Mouse (Mus musculus): ENCODE results near the gene Clec3b. TPM values are rescaled to one million over a fixed set of nuclear protein-coding genes. Genes with fewer than 3 reads are reported as not detected.

Clec3b gene
- 0.26 TPM in 1 of 2 replicates, not detected in the other for polyA plus RNA-seq (2014; fragmentation: Nextera tagmentation; extraction: Ambion mirVana)

DNA sequence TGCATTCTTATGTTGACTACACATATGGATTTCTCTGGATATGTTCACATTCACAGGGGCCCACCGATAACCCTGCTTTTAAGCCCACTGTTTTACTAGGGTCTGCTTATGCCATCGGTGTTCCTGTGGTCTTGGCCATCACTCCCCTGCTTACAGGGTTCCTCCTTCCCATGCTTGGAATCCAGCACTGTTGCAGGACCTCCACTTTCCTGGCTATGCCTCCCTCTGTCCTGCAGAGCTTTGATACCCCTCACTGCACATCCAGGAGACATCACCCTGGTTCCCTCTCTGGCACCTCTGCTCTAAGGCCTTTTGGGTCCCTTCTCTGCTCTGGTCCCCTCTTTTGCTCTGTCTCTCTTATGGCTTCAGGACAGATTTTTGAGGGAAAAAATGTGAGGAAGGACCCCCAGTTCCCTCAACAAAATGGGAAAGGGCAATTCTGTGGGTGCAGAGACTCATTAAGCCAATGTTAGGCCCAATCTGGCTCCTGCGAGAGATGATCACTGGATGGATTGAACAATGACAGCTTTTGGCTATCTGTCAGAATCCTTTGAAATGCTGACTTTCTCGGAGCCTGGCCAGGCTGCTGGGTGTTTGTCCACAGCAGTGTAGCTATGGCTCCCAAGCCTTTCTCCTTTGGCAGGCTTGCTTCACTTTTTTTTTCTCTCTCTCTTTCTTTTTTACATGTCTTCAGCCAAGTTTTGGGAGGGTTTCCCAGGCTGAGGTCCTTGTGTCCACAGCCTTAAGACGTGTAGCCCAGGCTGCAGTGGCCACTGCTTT, at the start of gene Clec3b:
Gene Clec3b (plus strand): TSS at position 706 of the 780 bp plus-strand sequence.
- no peaks in the 10 kb centered on the region for H3K27me3 ChIP-seq (ENCODE audit: control insufficient read depth, insufficient read depth, low read length)
- no peak within 1 kb of the TSS for H3K27ac ChIP-seq (ENCODE audit: low read length)
- H3K9ac ChIP-seq (replicated peaks; ENCODE audit: low read depth, low read length): no peak within 1 kb of the TSS
- ATAC-seq (ENCODE audit: insufficient number of reproducible peaks, insufficient read depth, low FRiP score, low read depth): no peak
- no peaks in the 10 kb centered on the region for H3K4me1 ChIP-seq (ENCODE audit: control insufficient read depth, insufficient read depth, low read length)
- H3K36me3 ChIP-seq (ENCODE audit: control insufficient read depth, insufficient read depth, low read length): no peaks in the 10 kb centered on the region
- H3K9me3 ChIP-seq (ENCODE audit: control insufficient read depth, low read depth, low read length): no peaks in the 10 kb centered on the region
- no peak within 1 kb of the TSS for H3K4me3 ChIP-seq (ENCODE audit: low read depth, low read length)
- H3K4me2 ChIP-seq (replicated peaks; ENCODE audit: low read depth, low read length): no peak within 1 kb of the TSS
- WGBS: 79% methylated on average over 5 of the region's 5 CpGs

DNA sequence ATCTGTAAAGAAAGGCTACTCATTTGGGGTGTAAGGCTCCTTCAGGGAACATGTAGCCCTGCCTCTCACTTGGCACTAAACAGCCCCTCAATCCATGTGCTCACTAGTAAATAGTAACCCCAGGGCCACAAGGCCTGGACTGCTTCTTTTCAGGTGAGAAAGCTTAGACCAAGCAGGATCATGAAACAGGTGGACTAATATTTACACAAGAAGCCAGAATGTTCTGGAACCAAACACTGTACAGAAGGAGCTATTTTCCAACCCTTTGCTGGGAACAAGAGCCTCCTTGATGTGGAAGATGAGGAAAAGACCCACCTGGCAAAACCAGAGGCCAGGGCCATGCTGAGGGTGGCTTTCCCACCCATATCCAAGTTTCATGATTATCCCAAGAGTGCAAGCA, 47.3 kb upstream of the Clec3b start:
- Histone ChIP-seq H3K36me3 (ENCODE audit: control insufficient read depth, insufficient read depth, low read length) (peaks cover 24% of the 10 kb centered on the region), H3K27ac (ENCODE audit: low read length) (no peak overlapping the region), H3K27me3 (ENCODE audit: control insufficient read depth, insufficient read depth, low read length) (no peaks in the 10 kb centered on the region), H3K9ac (replicated peaks; ENCODE audit: low read depth, low read length) (no peak overlapping the region), H3K4me3 (ENCODE audit: low read depth, low read length) (no peak overlapping the region), H3K4me1 (ENCODE audit: control insufficient read depth, insufficient read depth, low read length) (no peaks in the 10 kb centered on the region), H3K4me2 (replicated peaks; ENCODE audit: low read depth, low read length) (no peak overlapping the region), H3K9me3 (ENCODE audit: control insufficient read depth, low read depth, low read length) (no peaks in the 10 kb centered on the region)
- ATAC-seq (ENCODE audit: insufficient number of reproducible peaks, insufficient read depth, low FRiP score, low read depth): no peak

DNA sequence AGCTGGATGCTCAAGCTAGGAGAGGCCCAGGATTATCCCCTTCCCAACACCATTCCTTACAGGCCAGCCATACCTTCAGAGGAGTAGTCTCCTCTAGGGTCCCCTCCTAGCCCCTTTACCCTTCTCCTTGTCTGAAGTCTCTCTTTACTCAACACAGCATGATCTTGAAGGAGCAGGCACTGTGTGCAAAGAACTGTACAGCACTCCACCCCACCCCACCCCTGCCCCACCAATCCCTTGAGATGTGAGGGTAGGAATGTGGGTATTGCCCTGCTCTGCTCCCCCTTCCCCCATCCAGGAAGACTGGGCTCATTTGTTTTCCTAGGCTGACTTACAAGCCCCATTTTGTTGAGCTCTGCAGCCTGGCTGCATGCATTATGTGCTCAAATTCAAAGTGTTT, 46.4 kb upstream of the Clec3b start:
- Histone ChIP-seq H3K4me3 (ENCODE audit: low read depth, low read length) (no peak overlapping the region), H3K36me3 (ENCODE audit: control insufficient read depth, insufficient read depth, low read length) (peaks cover 21% of the 10 kb centered on the region), H3K9me3 (ENCODE audit: control insufficient read depth, low read depth, low read length) (no peaks in the 10 kb centered on the region), H3K27ac (ENCODE audit: low read length) (no peak overlapping the region), H3K9ac (replicated peaks; ENCODE audit: low read depth, low read length) (no peak overlapping the region), H3K4me1 (ENCODE audit: control insufficient read depth, insufficient read depth, low read length) (no peaks in the 10 kb centered on the region), H3K27me3 (ENCODE audit: control insufficient read depth, insufficient read depth, low read length) (no peaks in the 10 kb centered on the region), H3K4me2 (replicated peaks; ENCODE audit: low read depth, low read length) (no peak overlapping the region)
- no peak for ATAC-seq (ENCODE audit: insufficient number of reproducible peaks, insufficient read depth, low FRiP score, low read depth)

DNA sequence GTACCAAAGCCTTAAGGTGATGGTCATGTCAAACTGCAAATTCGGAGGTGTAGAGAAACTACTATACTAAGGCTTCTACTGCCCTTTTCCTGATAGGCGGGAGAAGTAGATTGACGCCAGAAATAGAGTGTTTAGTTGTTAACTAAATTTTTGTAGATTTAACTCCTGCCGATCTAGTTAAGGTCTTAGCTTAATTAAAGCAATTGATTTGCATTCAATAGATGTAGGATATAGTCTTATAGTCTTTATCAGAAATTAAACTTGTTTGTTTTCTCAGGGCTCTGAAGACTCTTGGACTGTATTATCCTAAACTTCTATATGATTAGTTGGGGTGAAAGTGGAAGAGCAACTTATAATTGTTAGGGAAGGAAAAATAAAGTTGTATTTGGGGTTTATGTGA, 43.6 kb upstream of the Clec3b start:
- H3K4me1 ChIP-seq (ENCODE audit: control insufficient read depth, insufficient read depth, low read length): peaks cover 7% of the 10 kb centered on the region; the same call in 1 of the 2 replicates
- H3K9me3 ChIP-seq (ENCODE audit: control insufficient read depth, low read depth, low read length): no peaks in the 10 kb centered on the region
- no peak for ATAC-seq (ENCODE audit: insufficient number of reproducible peaks, insufficient read depth, low FRiP score, low read depth)
- WGBS: 85% methylated on average over 4 of the region's 4 CpGs
- no peak overlapping the region for H3K4me2 ChIP-seq (replicated peaks; ENCODE audit: low read depth, low read length)
- H3K9ac ChIP-seq (replicated peaks; ENCODE audit: low read depth, low read length): no peak overlapping the region
- peaks cover 4% of the 10 kb centered on the region; the same call in 1 of the 2 replicates for H3K36me3 ChIP-seq (ENCODE audit: control insufficient read depth, insufficient read depth, low read length)
- no peak overlapping the region for H3K4me3 ChIP-seq (ENCODE audit: low read depth, low read length)
- no peaks in the 10 kb centered on the region for H3K27me3 ChIP-seq (ENCODE audit: control insufficient read depth, insufficient read depth, low read length)
- no peak overlapping the region for H3K27ac ChIP-seq (ENCODE audit: low read length)

DNA sequence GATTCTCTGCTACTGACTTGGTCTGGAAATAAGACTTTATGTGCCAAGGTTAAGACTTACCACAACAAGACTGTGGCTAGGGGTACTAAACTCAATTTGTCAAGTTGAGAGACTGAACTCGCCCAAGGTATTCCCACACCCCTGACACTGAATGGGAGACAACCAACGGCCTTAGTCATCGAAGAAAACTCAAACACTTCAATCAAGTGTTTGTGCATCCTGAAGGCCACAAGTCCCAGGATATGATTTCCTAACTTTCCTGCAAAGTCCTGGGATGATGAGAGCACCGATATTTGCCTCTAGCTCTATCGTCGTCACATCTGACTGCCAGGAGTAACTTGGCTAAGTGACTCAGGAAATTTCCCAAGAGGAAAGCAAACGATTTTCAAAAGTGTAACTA, 41.6 kb upstream of the Clec3b start:
- H3K4me3 ChIP-seq (ENCODE audit: low read depth, low read length): no peak overlapping the region
- no peaks in the 10 kb centered on the region for H3K27me3 ChIP-seq (ENCODE audit: control insufficient read depth, insufficient read depth, low read length)
- H3K27ac ChIP-seq (ENCODE audit: low read length): no peak overlapping the region
- peaks cover 4% of the 10 kb centered on the region; the same call in 1 of the 2 replicates for H3K36me3 ChIP-seq (ENCODE audit: control insufficient read depth, insufficient read depth, low read length)
- ATAC-seq (ENCODE audit: insufficient number of reproducible peaks, insufficient read depth, low FRiP score, low read depth): no peak
- H3K9ac ChIP-seq (replicated peaks; ENCODE audit: low read depth, low read length): no peak overlapping the region
- no peaks in the 10 kb centered on the region for H3K9me3 ChIP-seq (ENCODE audit: control insufficient read depth, low read depth, low read length)
- H3K4me2 ChIP-seq (replicated peaks; ENCODE audit: low read depth, low read length): no peak overlapping the region
- H3K4me1 ChIP-seq (ENCODE audit: control insufficient read depth, insufficient read depth, low read length): peaks cover 13% of the 10 kb centered on the region
- 84% methylated on average over 7 of the region's 7 CpGs for WGBS

DNA sequence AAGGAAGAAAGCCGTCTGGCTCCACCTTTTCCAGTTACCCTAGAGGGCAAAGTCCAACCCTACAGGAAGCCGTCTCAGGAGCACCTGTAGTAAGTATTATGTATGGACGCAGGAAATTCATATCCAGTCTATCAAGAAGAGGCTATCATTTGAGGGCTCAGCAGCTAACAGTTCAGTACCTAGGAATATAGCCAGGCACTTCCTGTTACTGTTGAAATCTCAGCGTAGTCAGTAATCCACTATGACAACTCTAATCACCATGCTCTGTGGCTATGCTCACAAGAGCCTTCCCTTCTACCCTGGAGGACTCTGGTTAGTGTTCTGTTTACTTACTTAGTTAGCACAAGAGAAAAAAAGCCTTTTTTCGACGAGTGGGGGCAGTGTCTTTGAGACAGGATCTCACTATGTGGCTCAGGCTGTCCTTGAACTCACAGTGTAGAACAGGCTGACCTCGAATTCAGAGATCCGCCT, 39.0 kb upstream of the Clec3b start:
- WGBS: 42% methylated on average over 8 of the region's 8 CpGs
- ATAC-seq (ENCODE audit: insufficient number of reproducible peaks, insufficient read depth, low FRiP score, low read depth): no peak
- Histone ChIP-seq H3K9me3 (ENCODE audit: control insufficient read depth, low read depth, low read length) (no peaks in the 10 kb centered on the region), H3K36me3 (ENCODE audit: control insufficient read depth, insufficient read depth, low read length) (peaks cover 9% of the 10 kb centered on the region), H3K9ac (replicated peaks; ENCODE audit: low read depth, low read length) (peak overlapping the region; percentile 80; the same call in 1 of the 2 replicates), H3K4me1 (ENCODE audit: control insufficient read depth, insufficient read depth, low read length) (peaks cover 13% of the 10 kb centered on the region), H3K27ac (ENCODE audit: low read length) (no peak overlapping the region), H3K4me3 (ENCODE audit: low read depth, low read length) (peak overlapping the region; percentile 87), H3K27me3 (ENCODE audit: control insufficient read depth, insufficient read depth, low read length) (no peaks in the 10 kb centered on the region), H3K4me2 (replicated peaks; ENCODE audit: low read depth, low read length) (peak overlapping the region; percentile 94)

DNA sequence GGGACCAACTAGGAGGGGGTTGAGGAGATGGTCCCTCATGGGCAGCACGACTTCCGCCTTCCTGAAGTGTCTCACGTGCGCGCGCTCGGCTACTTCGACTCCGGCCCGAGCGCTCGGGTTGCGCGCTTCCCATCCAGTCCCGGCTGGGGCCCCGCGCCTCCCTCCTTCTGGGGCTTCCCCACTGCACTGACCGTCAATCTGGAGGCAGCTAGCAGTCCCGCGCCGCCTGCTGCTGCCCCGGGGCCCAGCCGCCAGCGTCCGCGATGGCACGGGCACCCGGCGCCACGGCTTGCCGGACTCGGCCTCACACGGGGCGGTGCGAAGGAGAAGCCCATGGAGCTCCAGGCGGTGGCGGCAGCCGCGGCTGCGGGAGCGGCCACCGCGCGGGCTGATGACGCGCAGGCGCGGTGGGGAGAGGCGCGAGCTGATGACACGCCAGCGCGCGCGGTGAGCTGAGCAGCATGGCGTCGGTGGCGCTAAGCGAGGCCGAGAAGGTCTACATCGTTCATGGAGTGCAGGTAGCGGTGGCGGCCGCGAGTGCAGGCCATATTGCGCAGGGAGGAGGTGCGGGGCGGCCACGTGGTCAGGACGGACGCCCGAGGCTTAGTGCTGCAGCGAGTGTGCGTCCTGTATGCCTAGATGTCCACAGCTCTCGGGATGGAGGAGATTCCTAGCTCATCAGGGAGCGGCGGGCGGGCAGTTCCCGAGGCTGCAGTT, 37.8 kb upstream of the Clec3b start, which contains the start of the genes Zdhhc3 and Exosc7:
Gene Zdhhc3 (minus strand): TSS at position 401 of the 717 bp plus-strand sequence.
Gene Exosc7 (plus strand): TSS at position 411 of the 717 bp plus-strand sequence.
- Histone ChIP-seq H3K9me3 (ENCODE audit: control insufficient read depth, low read depth, low read length) (no peaks in the 10 kb centered on the region), H3K4me3 (ENCODE audit: low read depth, low read length) (peak within 1 kb of the TSS; percentile 87), H3K36me3 (ENCODE audit: control insufficient read depth, insufficient read depth, low read length) (peaks cover 11% of the 10 kb centered on the region), H3K27ac (ENCODE audit: low read length) (peak within 1 kb of the TSS; percentile 97), H3K27me3 (ENCODE audit: control insufficient read depth, insufficient read depth, low read length) (no peaks in the 10 kb centered on the region), H3K4me2 (replicated peaks; ENCODE audit: low read depth, low read length) (peak within 1 kb of the TSS; percentile 94), H3K4me1 (ENCODE audit: control insufficient read depth, insufficient read depth, low read length) (peaks cover 13% of the 10 kb centered on the region), H3K9ac (replicated peaks; ENCODE audit: low read depth, low read length) (peak within 1 kb of the TSS; percentile 80)
- under 1% methylated on average over 79 of the region's 79 CpGs for WGBS
- ATAC-seq (ENCODE audit: insufficient number of reproducible peaks, insufficient read depth, low FRiP score, low read depth): peak; percentile 92

DNA sequence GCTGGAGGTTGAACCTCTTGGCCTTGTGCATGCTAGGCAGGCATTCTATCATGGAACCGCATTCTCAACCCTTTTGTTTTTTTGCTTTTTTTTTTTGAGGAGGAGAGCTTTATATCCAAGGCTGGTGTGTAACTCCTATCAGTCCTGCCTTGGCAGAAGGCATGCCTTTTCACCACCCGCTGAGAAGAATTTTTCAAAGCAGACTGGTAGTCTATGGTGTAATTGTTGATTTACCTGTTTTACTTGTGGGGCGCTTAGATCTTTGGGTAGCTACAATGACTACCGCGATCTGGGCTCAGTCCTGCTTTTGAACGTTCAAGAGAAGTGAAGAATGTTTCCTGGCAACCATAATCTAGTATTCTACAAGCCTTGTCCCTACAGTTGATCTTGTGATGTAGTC, 36.8 kb upstream of the Clec3b start:
- ATAC-seq (ENCODE audit: insufficient number of reproducible peaks, insufficient read depth, low FRiP score, low read depth): no peak
- Histone ChIP-seq H3K9me3 (ENCODE audit: control insufficient read depth, low read depth, low read length) (no peaks in the 10 kb centered on the region), H3K4me3 (ENCODE audit: low read depth, low read length) (peak overlapping the region; percentile 87), H3K27me3 (ENCODE audit: control insufficient read depth, insufficient read depth, low read length) (no peaks in the 10 kb centered on the region), H3K4me2 (replicated peaks; ENCODE audit: low read depth, low read length) (peak overlapping the region; percentile 94), H3K9ac (replicated peaks; ENCODE audit: low read depth, low read length) (peak overlapping the region; percentile 80; the same call in 1 of the 2 replicates), H3K4me1 (ENCODE audit: control insufficient read depth, insufficient read depth, low read length) (peaks cover 13% of the 10 kb centered on the region), H3K27ac (ENCODE audit: low read length) (peak overlapping the region; percentile 97; the same call in 1 of the 2 replicates), H3K36me3 (ENCODE audit: control insufficient read depth, insufficient read depth, low read length) (peaks cover 13% of the 10 kb centered on the region)
- WGBS: 53% methylated on average over 6 of the region's 6 CpGs

Data from stomach, embryonic 14.5 days (tissue).